Mouse (Mus musculus) ovary, adult 2 months (tissue): ENCODE results near the gene Sptssb. TPM values are rescaled to one million over a fixed set of nuclear protein-coding genes. Genes with fewer than 3 reads are reported as not detected.

Source experiments
- polyA plus RNA-seq: library from polyadenylated mRNA; depleted of rRNA; stranded (reverse); fragments of >200 nt; gene quantifications from 2 replicates; pipeline ENCODE4 v1.2.3, GENCODE M21; 2012; rRNA removed

Sptssb gene
- not detected in 2 replicates for polyA plus RNA-seq

DNA sequence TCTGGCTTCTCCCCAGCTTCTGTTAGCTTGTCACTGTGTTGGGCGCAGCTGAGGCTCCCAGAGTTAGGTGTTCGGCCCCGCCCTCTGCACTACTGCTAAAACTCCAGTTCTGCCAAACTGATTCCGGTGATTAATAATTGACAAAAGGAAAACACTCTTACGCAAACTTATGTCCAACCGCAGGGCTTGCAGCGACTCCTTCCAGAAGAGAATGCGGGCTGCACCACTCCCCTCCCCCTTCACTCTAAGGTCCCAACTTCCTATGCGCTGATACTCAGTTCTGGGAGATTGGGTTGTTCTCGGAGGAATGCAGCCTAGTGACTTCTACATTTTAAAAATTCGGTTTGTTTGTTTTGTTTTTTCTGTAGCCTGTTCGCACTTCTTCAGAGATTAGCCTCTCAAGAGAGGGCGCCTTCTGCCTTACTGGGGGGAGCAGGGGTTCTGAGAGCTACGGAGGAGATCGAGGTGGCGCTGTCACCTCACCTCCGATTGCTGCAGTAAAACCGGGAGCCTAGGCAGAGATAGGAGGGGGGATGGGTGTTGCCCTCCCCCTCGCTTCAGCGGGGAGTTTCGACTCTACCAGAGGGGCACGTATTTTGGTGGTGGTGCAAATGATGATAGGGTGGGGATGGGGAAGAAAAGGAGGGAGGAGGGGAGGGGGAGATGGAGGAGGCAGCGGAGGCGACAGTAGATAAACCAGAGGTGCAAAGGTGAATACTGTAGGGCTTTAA, at the start of gene Sptssb:
Gene Sptssb (minus strand): TSS at position 83 of the 731 bp plus-strand sequence.

Other genes starting within 250 kb of the Sptssb start
- 57.3 and 72.2 TPM in 2 replicates for gene Nmd3, start 138.0 kb downstream of the Sptssb start, polyA plus RNA-seq
- not detected in 2 replicates for gene Otol1, start 147.7 kb upstream of the Sptssb start, polyA plus RNA-seq